Comparison of ENCODE assay signal across 26 mouse cellular contexts in genomic region chr16:59071755-59072154, GRCm38 (mm10). TPM values are rescaled to one million over a fixed set of nuclear protein-coding genes. Genes with fewer than 3 reads are reported as not detected.
"Had no signal": no experiment of that assay in that cellular context is flagged by ENCODE, and none has a peak within 500 bp of the region (broad histone marks: within the 10 kb centered on the region; RNA-seq: fewer than 3 reads in every experiment).

No protein-coding gene starts in this region.

- H3K9ac ChIP-seq: neural tube, embryonic 12.5 days; neural tube, embryonic 13.5 days; neural tube, embryonic 15.5 days; stomach, embryonic 15.5 days had no signal

- H3K36me3 ChIP-seq: neural tube, embryonic 12.5 days; neural tube, embryonic 13.5 days; neural tube, embryonic 15.5 days; stomach, embryonic 15.5 days had no signal

- H3K4me3 ChIP-seq: neural tube, embryonic 12.5 days; neural tube, embryonic 13.5 days; neural tube, embryonic 15.5 days; stomach, embryonic 15.5 days had no signal

- H3K27me3 ChIP-seq: neural tube, embryonic 12.5 days; neural tube, embryonic 13.5 days; neural tube, embryonic 15.5 days; stomach, embryonic 15.5 days had no signal

- H3K9me3 ChIP-seq: neural tube, embryonic 12.5 days; neural tube, embryonic 13.5 days; neural tube, embryonic 15.5 days; stomach, embryonic 15.5 days had no signal

- H3K4me2 ChIP-seq: neural tube, embryonic 12.5 days; neural tube, embryonic 13.5 days; neural tube, embryonic 15.5 days; stomach, embryonic 15.5 days had no signal

- DNase-seq: retina, postnatal 1 day; right cerebral cortex, adult 18-20 months; right cerebral cortex, postnatal 14 days; right cerebral cortex, postnatal 25 days; right cerebral cortex, postnatal 4 days; spleen, adult 18-20 months; thymus, adult 18-20 months; thymus, adult 2 months; thymus, postnatal 14 days; thymus, postnatal 25 days; thymus, postnatal 36 days; thymus, postnatal 4 days had no signal

- H3K4me1 ChIP-seq: neural tube, embryonic 12.5 days; neural tube, embryonic 13.5 days; neural tube, embryonic 15.5 days; stomach, embryonic 15.5 days had no signal

- H3K27ac ChIP-seq: neural tube, embryonic 12.5 days; neural tube, embryonic 13.5 days; neural tube, embryonic 15.5 days; stomach, embryonic 15.5 days; stomach, postnatal 0 days had no signal

RNA-seq across cellular contexts. Expression of gene Olfr190, which starts 6.0 kb away (rescaled TPM):
- polyA plus RNA-seq: neural tube, embryonic 12.5 days; neural tube, embryonic 13.5 days; neural tube, embryonic 14.5 days; neural tube, embryonic 15.5 days; small intestine, adult 2 months; spleen, adult 2 months; stomach, embryonic 14.5 days; stomach, embryonic 15.5 days; stomach, embryonic 16.5 days; stomach, postnatal 0 days; testis, adult 2 months; thymus, adult 2 months; thymus, postnatal 0 days; urinary bladder, adult 2 months had no signal

RNA-seq across cellular contexts. Expression of gene Olfr191, which starts 17.9 kb away (rescaled TPM):
- total RNA-seq: neutrophil, adult 5-6 weeks had no signal
- polyA plus RNA-seq: neural tube, embryonic 12.5 days; neural tube, embryonic 13.5 days; neural tube, embryonic 14.5 days; neural tube, embryonic 15.5 days; small intestine, adult 2 months; spleen, adult 2 months; stomach, embryonic 14.5 days; stomach, embryonic 15.5 days; stomach, embryonic 16.5 days; stomach, postnatal 0 days; testis, adult 2 months; thymus, adult 2 months; thymus, postnatal 0 days; urinary bladder, adult 2 months had no signal

RNA-seq across cellular contexts. Expression of gene Olfr187, which starts 32.2 kb away (rescaled TPM):
- total RNA-seq: neutrophil, adult 5-6 weeks had no signal
- polyA plus RNA-seq: neural tube, embryonic 12.5 days; neural tube, embryonic 13.5 days; neural tube, embryonic 14.5 days; neural tube, embryonic 15.5 days; small intestine, adult 2 months; spleen, adult 2 months; stomach, embryonic 16.5 days; stomach, postnatal 0 days; testis, adult 2 months; thymus, adult 2 months; thymus, postnatal 0 days; urinary bladder, adult 2 months had no signal

RNA-seq across cellular contexts. Expression of gene Olfr193, which starts 39.9 kb away (rescaled TPM):
- total RNA-seq: neutrophil, adult 5-6 weeks had no signal
- polyA plus RNA-seq: neural tube, embryonic 12.5 days; neural tube, embryonic 13.5 days; neural tube, embryonic 14.5 days; neural tube, embryonic 15.5 days; small intestine, adult 2 months; spleen, adult 2 months; stomach, embryonic 14.5 days; stomach, embryonic 15.5 days; stomach, embryonic 16.5 days; stomach, postnatal 0 days; testis, adult 2 months; thymus, adult 2 months; thymus, postnatal 0 days; urinary bladder, adult 2 months had no signal

RNA-seq across cellular contexts. Expression of gene Olfr186, which starts 41.7 kb away (rescaled TPM):
- total RNA-seq: neutrophil, adult 5-6 weeks had no signal
- polyA plus RNA-seq: neural tube, embryonic 12.5 days; neural tube, embryonic 13.5 days; neural tube, embryonic 14.5 days; neural tube, embryonic 15.5 days; small intestine, adult 2 months; spleen, adult 2 months; stomach, postnatal 0 days; testis, adult 2 months; thymus, adult 2 months; thymus, postnatal 0 days; urinary bladder, adult 2 months had no signal
